Mouse (Mus musculus): Measurements from ENCODE around the gene Cckar.

GRCm38 (mm10) chr5:53744061-53744460 lies 36.6 kb upstream of the Cckar start:
- TF ChIP-seq POLR2A (IDR thresholded peaks at IDR 0.05; ENCODE audit: borderline replicate concordance, control insufficient read depth, low read depth, low read length) (no peak), CTCF (IDR thresholded peaks at IDR 0.05; ENCODE audit: control insufficient read depth, insufficient read depth, low read length) (no peak)

Data from bone marrow, adult 2 months (tissue).